Comparison of ENCODE assay signal across 8 mouse cellular contexts in genomic region chr8:46470792-46471781, GRCm38 (mm10). TPM values are rescaled to one million over a fixed set of nuclear protein-coding genes. Genes with fewer than 3 reads are reported as not detected.
DNase-seq lines count a peak whose midpoint lies in the region; ATAC-seq and TF ChIP-seq lines count a peak whose summit lies in the region.

Acsl1 (plus strand) TSS chr8:46471037.

- peak within 1 kb of the TSS; percentile 95 for H3K4me2 ChIP-seq in lung, postnatal 0 days (replicated peaks; ENCODE audit: low read depth, low read length)

- DNase-seq in MN1 (ENCODE audit: low spot score) = peak; percentile 97
- DNase-seq in cerebellum, adult 8-10 months = peak; percentile 99
- DNase-seq in hindbrain, embryonic 10.5 days (ENCODE audit: low spot score) = peak; percentile 99
- DNase-seq in layer of hippocampus, adult 9-11 months = peak; percentile 98
- DNase-seq in lung, postnatal 0 days (ENCODE audit: low spot score) = peak; percentile 99
- peak; percentile 99 for DNase-seq in retina, adult 2 months (ENCODE audit: low read depth, low spot score)
- DNase-seq in thymus, postnatal 36 days = peak; percentile 97 to 98

- under 1% methylated on average over 106 of the region's 106 CpGs for WGBS in hindbrain, embryonic 10.5 days
- WGBS in lung, postnatal 0 days = under 1% methylated on average over 58 of the region's 106 CpGs

- peaks cover 17% of the 10 kb centered on the region for H3K27me3 ChIP-seq in hindbrain, embryonic 10.5 days (ENCODE audit: insufficient read depth, poor library complexity, severe bottlenecking)
- no peaks in the 10 kb centered on the region for H3K27me3 ChIP-seq in lung, postnatal 0 days (replicated peaks; ENCODE audit: insufficient read depth, low read length)

- peak within 1 kb of the TSS; percentile 91 for H3K4me3 ChIP-seq in hindbrain, embryonic 10.5 days
- H3K4me3 ChIP-seq in lung, postnatal 0 days (ENCODE audit: low read depth, low read length) = peak within 1 kb of the TSS; percentile 90

- H3K36me3 ChIP-seq in hindbrain, embryonic 10.5 days = no peaks in the 10 kb centered on the region
- H3K36me3 ChIP-seq in lung, postnatal 0 days (ENCODE audit: insufficient read depth, low read length) = no peaks in the 10 kb centered on the region

- peak; percentile 71 for ATAC-seq in frontal cortex, adult (ENCODE audit: low TSS enrichment)
- ATAC-seq in lung, postnatal 0 days = peak; percentile 94

- H3K9ac ChIP-seq in lung, postnatal 0 days (replicated peaks; ENCODE audit: low read depth) = peak within 1 kb of the TSS; percentile 82

- peaks cover 10% of the 10 kb centered on the region for H3K4me1 ChIP-seq in hindbrain, embryonic 10.5 days (replicated peaks)
- H3K4me1 ChIP-seq in lung, postnatal 0 days (ENCODE audit: insufficient read depth, low read depth, low read length) = peaks cover 7% of the 10 kb centered on the region; the same call in 1 of the 2 replicates

- H3K27ac ChIP-seq in hindbrain, embryonic 10.5 days = peak within 1 kb of the TSS; percentile 88
- peak within 1 kb of the TSS; percentile 91 for H3K27ac ChIP-seq in lung, postnatal 0 days (ENCODE audit: low read length)

- H3K9me3 ChIP-seq in hindbrain, embryonic 10.5 days = no peaks in the 10 kb centered on the region
- no peaks in the 10 kb centered on the region for H3K9me3 ChIP-seq in lung, postnatal 0 days (ENCODE audit: low read length)

- TF ChIP-seq CTCF in lung, postnatal 0 days (IDR thresholded peaks at IDR 0.05) = no peak

- no peak for TF ChIP-seq EP300 in lung, postnatal 0 days (IDR thresholded peaks at IDR 0.05)

RNA-seq across cellular contexts. Expression of gene Acsl1, which starts in this region (rescaled TPM):
- polyA plus RNA-seq in hindbrain, embryonic 10.5 days (2016; fragmentation: Nextera tagmentation; extraction: Ambion mirVana) = 7.3 and 9.8 TPM in 2 replicates
- 17.4 and 20.1 TPM in 2 replicates for polyA plus RNA-seq in lung, postnatal 0 days (2015; fragmentation: Nextera tagmentation; extraction: Ambion mirVana)

Comparison
In these comparisons a context has a peak if more than half of its experiments do, and no peak if none do; other contexts are left out.
1. Peak in every context shown above with its lines: DNase-seq, ATAC-seq, H3K4me3 ChIP-seq and H3K27ac ChIP-seq.